Mouse (Mus musculus) forebrain, postnatal 0 days (tissue): Measurements from ENCODE around the gene Adgrl3. TPM values are rescaled to one million over a fixed set of nuclear protein-coding genes. Genes with fewer than 3 reads are reported as not detected.
A peak's percentile ranks its signal among the peaks of the same experiment; 100 is the strongest.

ENCODE experiments used
- ATAC-seq: fragments of 200-750 bp; cut with Nextera tagmentation; 2 replicates; pipeline ENCODE4 v1.8.0; 2017; ENCODE audit warnings: mild to moderate bottlenecking, moderate library complexity
- DNase-seq: peaks from one replicate; pipeline ENCODE4 v3.0.0-alpha.2; 2015
- H3K27ac ChIP-seq: fragments of 300-500 bp; sonication (generic); 2 replicates; pipeline ENCODE4 v1.5.1; 2014; ENCODE audit warnings: low read depth, mild to moderate bottlenecking, antibody characterized with exemption, low read length, moderate library complexity, mixed read lengths
- H3K27me3 ChIP-seq: fragments of 300-500 bp; sonication (generic); 2 replicates; pipeline ENCODE4 v1.6.1; 2014; ENCODE audit warnings: mild to moderate bottlenecking, low read length, mixed read lengths; ENCODE audit not compliant: insufficient read depth
- H3K36me3 ChIP-seq: fragments of 300-500 bp; sonication (generic); 2 replicates; pipeline ENCODE4 v1.6.1; 2014; ENCODE audit warnings: mild to moderate bottlenecking, moderate library complexity; ENCODE audit not compliant: insufficient read depth
- H3K4me1 ChIP-seq: fragments of 300-500 bp; sonication (generic); 2 replicates; pipeline ENCODE4 v1.6.1; 2014; ENCODE audit warnings: antibody characterized with exemption; ENCODE audit not compliant: insufficient read depth
- H3K4me2 ChIP-seq: fragments of 300-500 bp; sonication (generic); 2 replicates; pipeline ENCODE4 v1.6.1; 2014; ENCODE audit warnings: low read depth, mild to moderate bottlenecking, moderate library complexity
- H3K4me3 ChIP-seq: fragments of 300-500 bp; sonication (generic); 2 replicates; pipeline ENCODE4 v1.5.1; 2014; ENCODE audit warnings: low read depth, low read length, mixed read lengths
- H3K9ac ChIP-seq: fragments of 300-500 bp; sonication (generic); 2 replicates; pipeline ENCODE4 v1.6.1; 2014; ENCODE audit warnings: mild to moderate bottlenecking
- H3K9me3 ChIP-seq: fragments of 300-500 bp; sonication (generic); 2 replicates; pipeline ENCODE4 v1.6.1; 2016; ENCODE audit warnings: low read length
- CTCF ChIP-seq: sonication (generic); IDR thresholded peaks from 2 replicates; pipeline ENCODE4 v1.5.1; 2016; ENCODE audit warnings: antibody characterized with exemption, control low read depth, low read depth
- WGBS: fragments of 180-500 bp; shearing (Covaris S2); extraction: QIAGEN DNeasy Blood & Tissue Kit; methylation state at CpG from one replicate; pipeline ENCODE4 v1.1.7; 2014; 5-methylcytosine and 5-hydroxymethylcytosine counted together
- polyA plus RNA-seq: library from polyadenylated mRNA; unstranded; fragments of >200 nt; fragmentation: Nextera tagmentation; extraction: Ambion mirVana; gene quantifications from 2 replicates; pipeline ENCODE4 v1.2.1, GENCODE M21; 2015
- total RNA-seq: library from RNA; depleted of rRNA; stranded (reverse); fragments of >200 nt; gene quantifications from 2 replicates; pipeline ENCODE4 v1.2.3, GENCODE M21; 2014

Adgrl3 gene
- total and polyA plus RNA-seq, 2 experiments from 2014 or later: 39.2 to 174 TPM

- no peaks in the 10 kb centered on the region for H3K36me3 ChIP-seq
- H3K4me3 ChIP-seq: no peak overlapping the region
- H3K4me2 ChIP-seq: no peak overlapping the region
- no peak overlapping the region for H3K9ac ChIP-seq
- H3K27ac ChIP-seq: no peak overlapping the region
- no peak for TF ChIP-seq CTCF
- H3K9me3 ChIP-seq: no peaks in the 10 kb centered on the region
- no peaks in the 10 kb centered on the region for H3K27me3 ChIP-seq
- WGBS: 57% methylated on average over 1 of the region's 1 CpGs
- ATAC-seq (no peak), DNase-seq (no peak)
- H3K4me1 ChIP-seq: no peaks in the 10 kb centered on the region
Measured at GRCm38 (mm10) chr5:81674975-81675371, 655.0 kb downstream of the Adgrl3 start.

GRCm38 (mm10) chr5:81676896-81677295, 657.0 kb downstream of the Adgrl3 start:
- Histone ChIP-seq H3K4me1 (no peaks in the 10 kb centered on the region), H3K9ac (no peak overlapping the region), H3K27me3 (no peaks in the 10 kb centered on the region), H3K4me3 (no peak overlapping the region), H3K36me3 (no peaks in the 10 kb centered on the region), H3K27ac (no peak overlapping the region), H3K4me2 (no peak overlapping the region), H3K9me3 (no peaks in the 10 kb centered on the region)
- ATAC-seq: no peak
- TF ChIP-seq CTCF: no peak
- no peak for DNase-seq
- WGBS: 73% methylated on average over 1 of the region's 1 CpGs

GRCm38 (mm10) chr5:81686206-81686605, 666.3 kb downstream of the Adgrl3 start:
- TF ChIP-seq CTCF: no peak
- DNase-seq (peak; percentile 9), ATAC-seq (no peak)
- Histone ChIP-seq H3K4me2 (no peak overlapping the region), H3K9ac (no peak overlapping the region), H3K36me3 (no peaks in the 10 kb centered on the region), H3K27ac (no peak overlapping the region), H3K27me3 (no peaks in the 10 kb centered on the region), H3K4me3 (no peak overlapping the region), H3K9me3 (no peaks in the 10 kb centered on the region), H3K4me1 (no peaks in the 10 kb centered on the region)
- WGBS: 42% methylated on average over 3 of the region's 3 CpGs

- DNase-seq (no peak), ATAC-seq (no peak)
- Histone ChIP-seq H3K4me2 (no peak overlapping the region), H3K9ac (no peak overlapping the region), H3K27me3 (no peaks in the 10 kb centered on the region), H3K4me3 (no peak overlapping the region), H3K27ac (no peak overlapping the region), H3K36me3 (no peaks in the 10 kb centered on the region), H3K4me1 (no peaks in the 10 kb centered on the region), H3K9me3 (no peaks in the 10 kb centered on the region)
- no peak for TF ChIP-seq CTCF
- 76% methylated on average over 4 of the region's 4 CpGs for WGBS
Measured at GRCm38 (mm10) chr5:81686845-81687244, 666.9 kb downstream of the Adgrl3 start.

- H3K36me3 ChIP-seq: no peaks in the 10 kb centered on the region
- H3K27ac ChIP-seq: no peak overlapping the region
- TF ChIP-seq CTCF: no peak
- ATAC-seq: no peak
- H3K4me1 ChIP-seq: no peaks in the 10 kb centered on the region
- H3K27me3 ChIP-seq: no peaks in the 10 kb centered on the region
- WGBS: 68% methylated on average over 3 of the region's 3 CpGs
- H3K4me2 ChIP-seq: no peak overlapping the region
- DNase-seq: no peak
- H3K9ac ChIP-seq: no peak overlapping the region
- no peak overlapping the region for H3K4me3 ChIP-seq
- H3K9me3 ChIP-seq: no peaks in the 10 kb centered on the region
Measured at GRCm38 (mm10) chr5:81729620-81730019, 709.7 kb downstream of the Adgrl3 start.

- 46% methylated on average over 3 of the region's 3 CpGs for WGBS
- Histone ChIP-seq H3K9ac (no peak overlapping the region), H3K4me1 (no peaks in the 10 kb centered on the region; the same call in 1 of the 2 replicates), H3K36me3 (no peaks in the 10 kb centered on the region), H3K27ac (no peak overlapping the region), H3K4me3 (no peak overlapping the region), H3K9me3 (no peaks in the 10 kb centered on the region), H3K27me3 (no peaks in the 10 kb centered on the region), H3K4me2 (no peak overlapping the region)
- ATAC-seq (peak; percentile 54; the same call in 1 of the 2 replicates), DNase-seq (peak; percentile 64)
- no peak for TF ChIP-seq CTCF
Measured at GRCm38 (mm10) chr5:81736008-81736407, 716.1 kb downstream of the Adgrl3 start.

- no peak overlapping the region for H3K27ac ChIP-seq
- no peak for TF ChIP-seq CTCF
- WGBS: 50% methylated on average over 3 of the region's 3 CpGs
- no peak overlapping the region for H3K9ac ChIP-seq
- ATAC-seq (no peak; the same call in 1 of the 2 replicates), DNase-seq (peak; percentile 6)
- H3K27me3 ChIP-seq: no peaks in the 10 kb centered on the region
- no peaks in the 10 kb centered on the region; the same call in 1 of the 2 replicates for H3K4me1 ChIP-seq
- no peak overlapping the region for H3K4me2 ChIP-seq
- no peaks in the 10 kb centered on the region for H3K9me3 ChIP-seq
- H3K4me3 ChIP-seq: no peak overlapping the region
- H3K36me3 ChIP-seq: no peaks in the 10 kb centered on the region
Measured at GRCm38 (mm10) chr5:81738286-81739032, 718.5 kb downstream of the Adgrl3 start.
